Mouse (Mus musculus): ENCODE results near the gene G6pc3.
A peak's percentile ranks its signal among the peaks of the same experiment; 100 is the strongest.

G6pc3 gene

DNA sequence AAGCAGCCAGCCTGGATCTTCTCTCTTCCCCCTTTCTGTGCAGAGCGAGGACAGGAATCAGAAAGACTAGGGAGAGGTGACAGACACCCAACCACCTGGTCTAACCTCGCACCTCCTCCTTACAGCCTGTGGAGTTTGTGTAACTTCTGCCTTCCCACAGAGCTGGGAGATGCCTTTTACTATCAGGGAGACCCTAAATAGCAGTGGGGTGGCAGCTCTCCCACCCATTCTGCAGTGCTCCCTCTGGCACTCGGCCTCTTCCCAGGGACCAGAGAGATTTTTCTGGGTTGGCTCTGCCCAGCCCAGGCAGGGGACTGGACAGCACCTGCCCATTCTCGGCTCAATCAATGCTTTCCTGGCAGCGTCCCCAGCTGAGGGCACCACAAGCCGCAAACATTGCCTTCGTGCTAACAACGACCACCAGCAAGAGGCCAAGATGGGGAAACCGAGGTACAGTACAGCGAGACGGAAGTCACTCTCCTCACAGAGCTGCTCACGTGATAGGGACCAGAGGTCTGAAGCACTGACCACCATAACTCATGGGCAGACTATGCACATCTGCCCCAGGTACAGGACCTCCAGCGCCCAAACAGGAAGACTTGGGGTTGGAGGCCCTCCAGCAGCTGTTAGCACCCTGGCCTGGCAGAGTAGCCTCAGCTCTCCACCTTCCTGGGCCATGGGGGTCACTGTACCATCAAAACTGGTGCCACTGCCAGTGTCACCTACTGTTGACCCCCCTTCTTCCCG, 30.0 kb downstream of the G6pc3 start:
- no peak for DNase-seq (ENCODE audit: low spot score)

DNA sequence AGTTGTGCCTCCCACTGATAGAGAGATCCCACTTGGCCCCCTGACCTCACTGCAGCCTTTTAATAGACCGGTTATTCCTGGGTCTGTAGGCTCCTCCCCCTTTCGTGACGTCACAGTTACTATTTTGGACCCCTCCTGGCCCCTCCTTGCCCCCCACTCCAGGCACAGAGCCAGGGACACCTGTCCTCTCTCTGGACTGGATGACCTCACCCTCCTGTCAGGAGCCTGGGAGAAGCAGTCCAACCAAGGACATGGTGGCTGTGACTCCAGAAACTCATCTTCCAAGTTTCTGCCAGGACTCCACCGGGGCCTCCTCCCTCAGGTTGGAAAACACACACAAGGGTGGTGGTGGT, 30.6 kb downstream of the G6pc3 start:
- no peak for DNase-seq (ENCODE audit: low spot score)

DNA sequence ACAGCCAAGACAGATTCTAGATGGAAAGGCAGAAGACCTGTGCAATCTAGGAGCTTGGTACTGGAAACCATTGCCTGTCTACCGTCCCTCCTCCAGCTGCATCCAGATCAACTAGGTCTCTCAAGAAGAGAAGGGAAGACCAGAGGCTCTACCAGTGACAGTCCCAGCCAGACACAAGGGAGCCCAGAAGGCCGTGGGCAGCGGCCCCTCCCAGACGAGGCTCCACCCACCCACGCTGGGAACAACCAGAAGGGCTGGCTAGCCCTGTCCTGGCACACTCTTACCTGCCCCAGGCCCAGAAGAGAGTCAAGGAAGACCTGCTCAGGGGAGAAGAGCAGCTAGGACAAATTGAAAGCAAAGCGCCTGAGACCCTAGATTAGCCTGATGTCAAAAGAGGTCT, 31.0 kb downstream of the G6pc3 start:
- no peak for DNase-seq (ENCODE audit: low spot score)

DNA sequence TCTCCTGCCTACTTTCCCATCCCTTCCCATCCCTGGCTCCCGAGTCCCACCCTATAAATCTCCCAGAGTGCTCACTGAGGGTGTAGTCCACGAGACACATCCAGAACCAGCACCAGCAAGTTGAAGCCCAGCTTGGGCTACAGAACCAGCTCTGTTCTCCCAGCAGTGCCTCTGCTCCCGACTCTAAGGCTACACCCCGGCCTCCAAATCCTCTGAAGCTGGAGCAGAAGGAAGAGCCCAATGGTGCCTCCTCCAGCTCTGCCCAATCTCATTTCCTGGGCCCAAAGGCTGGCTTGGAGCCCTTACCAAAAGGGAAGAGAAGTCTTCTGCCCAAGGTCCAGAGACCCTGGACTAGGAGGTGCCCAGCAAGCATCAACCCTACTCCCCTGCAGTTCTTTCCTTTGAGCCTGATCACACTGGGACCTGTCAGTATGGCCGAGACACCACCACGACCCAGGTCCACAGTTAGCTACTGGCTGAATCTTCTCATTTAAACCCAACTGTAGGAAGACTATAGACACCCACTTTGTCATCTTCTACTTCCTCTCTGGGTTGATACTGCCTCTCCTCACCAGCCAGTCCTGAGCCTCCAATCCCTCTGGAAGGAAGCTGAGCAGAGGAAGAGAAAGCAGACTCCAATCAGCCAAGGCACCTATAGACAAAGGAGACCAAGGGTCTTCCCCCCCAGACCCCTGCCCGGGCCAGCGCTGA, 32.0 kb downstream of the G6pc3 start:
- no peak for DNase-seq (ENCODE audit: low spot score)

DNA sequence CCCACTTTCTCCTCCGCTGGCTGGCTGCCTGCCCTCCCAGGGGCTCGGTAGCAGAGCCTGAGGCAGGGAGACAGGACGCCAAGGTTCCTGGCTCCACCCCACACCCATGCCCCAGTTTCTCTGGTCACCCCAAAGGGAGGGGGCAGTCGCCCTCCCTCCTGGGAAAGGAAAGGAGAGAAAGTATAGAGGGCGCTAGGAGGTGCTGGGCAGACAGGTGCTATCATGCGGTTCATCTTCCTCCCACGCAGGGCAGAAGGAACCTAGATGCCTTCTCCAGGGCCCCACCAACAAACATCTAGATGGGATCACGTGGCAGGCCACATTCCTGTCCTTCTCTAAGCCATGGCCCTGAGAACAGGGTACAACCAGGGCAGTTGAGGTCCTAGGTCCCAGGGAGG, 32.5 kb downstream of the G6pc3 start:
- no peak for DNase-seq (ENCODE audit: low spot score)

DNA sequence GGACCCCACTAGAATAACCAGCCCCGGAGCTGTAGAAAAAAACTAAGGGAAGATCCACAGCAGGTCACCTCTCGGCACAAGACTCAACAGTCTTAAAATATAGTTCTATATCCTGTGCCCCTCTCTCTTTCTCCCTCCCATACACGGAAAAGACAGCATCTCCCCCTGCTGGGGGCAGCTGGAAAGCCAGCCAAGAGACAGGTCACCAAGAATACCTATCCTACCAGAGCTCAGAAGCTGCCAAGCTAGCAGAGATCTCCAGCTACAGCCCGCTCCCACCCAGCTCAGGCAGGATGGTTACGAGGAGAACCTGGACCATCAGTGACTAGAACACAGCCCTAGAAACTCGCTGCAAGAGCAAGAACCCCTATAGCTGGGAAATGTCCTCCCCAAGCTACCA, 33.7 kb downstream of the G6pc3 start:
- DNase-seq (ENCODE audit: low spot score) = peak; percentile 46

DNA sequence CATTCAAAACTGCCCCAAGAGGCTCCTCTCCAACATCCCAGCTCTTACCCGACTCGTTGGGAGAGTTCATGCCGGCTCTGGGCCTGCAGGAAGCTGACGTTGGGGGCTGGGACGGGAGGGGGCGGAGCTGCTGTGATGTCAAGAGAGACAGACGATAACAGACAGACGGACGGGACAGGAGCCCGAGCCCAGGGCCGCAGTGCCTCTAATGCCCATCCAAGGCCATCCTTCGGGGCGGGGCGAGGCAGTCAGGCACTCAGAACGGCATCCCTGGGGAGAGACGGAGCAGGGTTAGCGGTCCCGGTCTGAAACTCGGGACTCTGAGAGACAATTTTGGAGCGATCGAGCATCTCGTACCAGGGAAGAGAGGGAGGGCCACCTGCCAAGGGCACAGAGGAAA, 35.3 kb downstream of the G6pc3 start:
- no peak for DNase-seq (ENCODE audit: low spot score)

DNA sequence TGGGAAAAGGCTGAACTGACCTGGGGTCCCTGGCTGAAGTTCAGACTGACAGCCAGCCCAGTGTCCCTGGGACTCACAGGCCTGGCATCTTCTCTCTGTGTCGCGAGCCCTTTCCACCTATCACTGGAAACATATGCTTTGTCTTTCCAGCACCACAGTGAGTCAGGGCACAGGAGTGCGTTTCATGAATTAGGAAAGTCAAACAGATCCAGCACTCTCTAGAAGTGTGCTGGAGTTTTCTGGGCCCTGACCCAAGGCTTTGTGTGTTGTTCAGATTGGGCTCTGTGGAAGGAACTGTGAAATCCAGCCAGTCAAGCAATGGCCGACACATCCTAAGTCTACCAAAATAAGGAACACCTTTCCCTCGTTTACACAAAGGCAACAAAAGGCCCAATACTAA, 35.8 kb downstream of the G6pc3 start:
- no peak for DNase-seq (ENCODE audit: low spot score)

DNA sequence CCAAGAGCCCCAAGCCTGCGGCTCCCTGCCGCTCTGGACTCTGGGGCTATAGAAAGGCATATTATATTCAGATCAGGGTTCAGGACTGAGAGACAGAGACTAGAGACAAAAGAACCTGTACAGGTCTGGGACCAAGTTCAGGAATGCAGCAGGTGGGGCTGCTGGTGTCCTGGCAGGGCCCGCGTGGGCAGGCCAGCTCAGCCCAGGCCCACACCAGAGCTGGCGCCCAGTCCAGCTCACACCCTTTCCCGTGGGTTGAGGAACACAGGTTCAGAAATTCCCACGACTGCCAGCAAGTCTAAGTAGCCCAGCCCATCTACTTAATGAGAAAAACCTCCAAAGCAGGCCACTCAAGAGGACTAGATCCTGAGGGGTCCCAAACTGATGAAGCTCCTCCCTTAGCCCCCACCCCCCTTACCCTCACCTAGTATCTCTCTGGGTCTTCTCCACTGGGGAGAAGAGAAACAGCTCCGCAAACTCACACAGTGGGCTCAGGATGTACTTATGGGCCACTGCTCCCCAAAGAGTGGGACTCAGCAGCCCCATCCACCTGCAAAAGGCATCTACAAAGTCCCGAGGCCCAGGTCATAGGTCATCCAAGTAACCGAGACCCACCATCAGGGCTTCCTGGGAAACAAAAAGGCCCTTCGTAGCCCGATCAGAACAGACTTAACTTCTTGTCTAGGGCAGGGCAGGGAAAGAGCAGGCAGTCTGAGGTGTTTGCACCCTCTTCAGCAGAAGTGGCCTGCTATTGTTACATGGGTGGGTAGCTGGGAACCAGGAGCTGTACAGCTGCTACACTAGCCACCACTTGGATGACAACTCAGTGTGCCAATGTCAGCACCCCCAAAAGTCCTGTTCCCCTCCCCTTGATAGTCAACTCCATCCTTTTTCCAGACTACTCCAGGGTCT, 36.9 kb downstream of the G6pc3 start:
- DNase-seq (ENCODE audit: low spot score) = no peak

DNA sequence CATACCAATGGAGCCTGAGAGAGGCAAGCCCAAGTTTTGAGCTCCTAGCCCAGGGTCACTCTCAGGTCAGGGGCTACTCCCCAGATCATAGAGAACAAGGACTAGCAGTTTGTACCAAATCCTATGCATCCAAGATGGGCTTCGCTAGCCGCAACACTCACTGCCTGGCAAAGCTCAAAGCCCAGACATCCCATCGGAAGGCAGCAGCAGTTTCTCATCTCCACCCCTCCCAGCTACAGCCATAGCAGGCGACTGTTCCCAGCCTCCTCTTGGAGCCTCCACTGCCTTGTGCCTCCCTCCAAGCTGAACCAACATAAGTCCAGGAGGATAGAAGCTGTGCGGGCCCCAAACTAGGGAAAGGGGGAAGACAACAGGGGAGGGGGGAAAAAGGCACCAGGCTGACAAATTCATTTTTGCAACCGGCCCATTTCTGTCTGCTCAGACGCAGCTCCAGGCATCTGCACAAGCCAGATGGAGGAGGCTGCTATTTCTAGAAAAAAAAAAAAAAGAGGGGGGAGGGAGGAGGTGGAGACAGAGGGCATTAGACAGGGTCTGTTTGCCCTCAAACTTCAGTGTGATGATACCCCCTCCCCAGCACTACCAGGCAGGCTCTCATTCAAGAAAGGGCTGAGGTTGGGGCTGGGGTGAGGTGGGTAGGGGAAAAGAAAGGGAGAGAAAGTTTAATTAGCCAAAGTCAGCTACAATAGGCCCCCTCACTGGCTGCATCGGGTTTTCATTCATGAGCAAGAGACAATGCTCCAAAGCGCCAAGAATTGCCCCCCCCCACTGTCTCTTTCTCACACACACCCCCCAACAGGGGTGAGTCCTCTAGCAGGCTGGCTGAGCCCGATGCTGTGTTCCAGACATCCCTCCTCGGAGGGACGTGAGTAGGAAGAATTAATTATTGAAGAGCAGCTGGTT, 38.1 kb downstream of the G6pc3 start:
- DNase-seq (ENCODE audit: low spot score) = no peak

DNA sequence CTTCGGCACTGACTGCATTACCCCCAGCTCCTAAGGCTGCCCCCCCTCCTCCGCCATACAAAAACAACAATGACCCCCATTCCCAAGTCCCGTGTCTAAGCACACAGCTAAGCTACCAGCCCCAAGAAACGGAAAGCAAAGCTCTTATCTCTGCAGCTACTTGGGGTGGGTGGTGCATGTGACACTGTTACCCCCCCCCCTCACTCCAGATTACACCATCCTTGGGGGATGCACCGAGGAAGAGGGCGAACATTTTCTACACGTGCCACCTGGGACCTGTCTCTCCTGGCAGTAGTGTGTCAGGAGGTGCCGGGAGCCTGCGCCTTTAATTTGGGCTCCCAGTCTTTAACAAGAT, 38.7 kb downstream of the G6pc3 start:
- no peak for DNase-seq (ENCODE audit: low spot score)

DNA sequence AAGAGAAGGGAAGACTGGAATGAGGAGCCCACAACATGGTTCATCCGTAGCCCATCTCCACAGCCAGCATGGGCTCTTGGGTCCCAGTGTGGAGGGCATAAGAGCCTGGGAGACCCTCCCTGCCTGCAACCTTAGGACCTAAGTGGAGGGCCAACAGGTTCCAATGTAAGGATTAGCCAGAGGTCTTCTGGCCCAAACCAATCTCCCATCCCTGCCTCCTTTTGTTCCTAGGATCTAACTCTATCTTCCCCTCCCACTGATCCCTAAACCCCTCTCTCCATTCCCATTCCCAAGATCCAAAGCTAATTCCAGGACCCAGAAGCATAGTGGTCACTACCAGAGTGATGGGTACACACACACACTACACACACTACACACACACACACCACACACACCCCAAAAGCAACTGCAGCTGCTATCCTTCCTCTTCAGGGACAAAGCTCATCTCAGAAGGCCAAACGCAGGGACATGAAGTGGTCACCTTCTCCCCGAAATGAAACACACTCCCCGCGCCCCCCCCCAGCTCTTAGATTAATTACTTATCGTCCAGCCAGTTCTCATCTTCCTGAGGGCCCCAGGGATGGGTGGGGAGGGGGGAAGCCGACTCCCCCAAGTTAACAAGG, 39.3 kb downstream of the G6pc3 start:
- DNase-seq (ENCODE audit: low spot score) = no peak

DNA sequence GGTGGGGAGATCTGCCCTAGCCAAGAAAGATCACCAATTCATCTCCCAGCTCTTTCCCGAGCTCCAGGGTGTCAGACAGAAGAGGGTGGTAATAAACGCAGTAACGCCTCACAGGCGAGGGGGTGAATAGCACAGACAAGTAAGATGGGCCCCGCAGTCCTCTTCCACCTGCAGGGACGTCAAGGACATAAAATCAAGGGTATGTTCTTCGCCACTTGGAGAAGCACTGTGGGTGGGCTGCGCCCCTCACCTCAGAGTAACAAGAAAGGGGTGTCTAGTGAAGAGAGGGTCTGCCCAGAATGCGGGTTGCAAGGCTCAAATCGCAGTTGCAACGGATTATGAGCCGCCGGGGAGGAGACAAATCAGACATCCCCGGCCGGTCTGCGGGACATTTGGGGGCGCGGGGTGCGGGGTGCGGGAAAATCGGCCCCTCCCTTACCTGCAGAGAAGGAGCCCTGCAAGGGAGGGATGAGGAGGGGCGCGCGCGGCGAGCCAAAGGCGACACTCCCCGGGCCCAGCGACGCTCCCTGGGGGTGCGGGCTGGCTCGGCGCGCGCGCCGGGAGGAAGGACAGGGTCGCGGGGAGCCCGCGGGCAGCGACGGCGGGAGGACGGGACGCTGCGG, 40.0 kb downstream of the G6pc3 start:
- DNase-seq (ENCODE audit: low spot score) = no peak

DNA sequence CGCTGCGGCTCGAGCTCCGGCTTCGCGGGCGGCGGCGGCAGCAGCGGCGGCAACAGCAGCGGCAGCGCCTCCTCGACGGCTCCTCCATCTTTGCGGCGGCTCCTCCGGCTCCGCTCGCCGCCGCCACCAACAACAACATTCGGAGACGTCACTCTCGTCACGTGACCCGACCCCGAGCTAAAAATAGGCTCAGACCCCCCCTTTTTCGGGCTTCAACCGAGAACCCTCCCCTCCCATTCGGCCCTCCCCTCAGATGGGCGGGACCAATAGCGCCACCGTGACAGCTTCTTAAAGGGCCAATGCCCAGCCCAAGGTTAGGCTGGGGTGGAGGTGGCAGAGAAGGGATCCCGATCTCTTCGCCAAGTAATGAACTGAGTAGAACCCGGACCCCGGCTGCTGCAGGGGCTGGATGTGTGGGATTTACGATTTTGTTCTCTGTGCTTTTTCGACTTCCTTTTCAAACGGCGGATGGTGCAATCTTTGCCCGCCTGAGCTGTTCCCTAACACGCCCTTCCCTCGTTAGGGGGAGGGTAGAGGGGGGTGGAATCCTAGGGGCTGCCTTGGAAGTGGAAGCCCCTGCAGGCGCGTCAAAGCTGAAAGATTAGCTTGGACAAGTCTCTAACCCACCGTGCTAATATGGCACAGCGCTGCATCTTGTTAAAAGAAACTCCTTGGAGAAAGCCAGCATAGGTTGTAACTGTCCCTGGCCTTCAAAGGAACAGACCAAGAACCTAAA, 40.8 kb downstream of the G6pc3 start, which contains the start of gene Hdac5:
TSS of gene Hdac5 (minus strand) at position 161 of the 736 bp plus-strand sequence.
- DNase-seq (ENCODE audit: low spot score) = peak; percentile 93

DNA sequence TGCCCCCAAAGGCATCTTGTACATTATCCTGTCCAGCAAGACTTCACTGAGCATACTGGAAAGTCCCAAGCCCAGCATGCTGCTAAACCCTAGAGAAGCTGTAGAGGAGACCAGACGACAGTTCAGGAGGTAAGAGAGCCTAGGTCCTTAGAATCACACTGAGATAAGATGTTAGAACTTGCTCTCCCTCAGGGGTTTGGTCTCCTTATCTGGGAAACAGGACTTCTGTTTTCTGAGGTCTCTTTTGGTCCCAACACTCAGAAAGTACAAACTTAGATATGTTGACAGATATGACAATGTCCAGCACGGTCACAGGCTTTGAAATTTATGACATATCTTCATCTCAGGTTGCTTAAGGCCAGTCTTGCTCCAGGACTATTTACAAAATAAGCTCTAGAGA, 46.6 kb downstream of the G6pc3 start:
- no peak for DNase-seq (ENCODE audit: low spot score)

DNA sequence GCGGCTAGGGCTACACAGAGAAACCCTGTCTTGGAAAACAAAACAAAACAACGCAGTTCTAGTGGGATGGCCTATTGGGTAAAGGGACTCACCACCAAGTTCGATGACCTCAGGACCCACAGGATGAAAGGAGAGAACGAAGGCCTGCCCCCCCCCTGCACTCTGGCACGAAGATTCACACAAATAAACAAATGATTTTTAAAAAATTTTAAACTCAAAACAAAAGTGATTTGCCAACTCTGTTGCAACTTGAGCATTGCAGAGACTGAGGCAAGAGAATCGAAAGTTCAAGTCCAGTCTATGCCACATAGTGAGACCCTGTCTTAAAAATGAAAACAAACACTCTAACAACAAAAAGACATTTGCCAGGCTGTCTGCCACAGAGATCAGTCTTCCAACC, 51.2 kb downstream of the G6pc3 start:
- no peak for DNase-seq (ENCODE audit: low spot score)

DNA sequence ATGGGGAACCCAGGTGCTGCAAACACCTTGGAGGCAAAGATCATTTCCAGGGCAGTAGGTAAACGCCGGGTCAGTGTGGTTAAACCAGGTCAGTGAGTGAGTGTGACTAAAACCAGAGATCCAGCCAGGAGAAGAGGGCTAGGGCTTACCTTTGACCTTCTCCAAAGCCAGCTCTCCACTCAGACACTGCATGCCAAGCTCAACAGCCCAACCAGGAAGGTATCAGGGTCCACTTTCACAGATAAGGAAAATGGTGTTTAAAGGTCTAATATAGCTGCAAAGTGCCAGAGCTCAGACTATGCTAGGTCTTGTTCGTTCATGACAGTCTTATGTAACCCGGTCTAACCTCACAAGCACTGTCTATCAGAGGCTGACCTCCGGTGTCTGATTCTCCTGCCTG, 51.8 kb downstream of the G6pc3 start:
- no peak for DNase-seq (ENCODE audit: low spot score)

DNA sequence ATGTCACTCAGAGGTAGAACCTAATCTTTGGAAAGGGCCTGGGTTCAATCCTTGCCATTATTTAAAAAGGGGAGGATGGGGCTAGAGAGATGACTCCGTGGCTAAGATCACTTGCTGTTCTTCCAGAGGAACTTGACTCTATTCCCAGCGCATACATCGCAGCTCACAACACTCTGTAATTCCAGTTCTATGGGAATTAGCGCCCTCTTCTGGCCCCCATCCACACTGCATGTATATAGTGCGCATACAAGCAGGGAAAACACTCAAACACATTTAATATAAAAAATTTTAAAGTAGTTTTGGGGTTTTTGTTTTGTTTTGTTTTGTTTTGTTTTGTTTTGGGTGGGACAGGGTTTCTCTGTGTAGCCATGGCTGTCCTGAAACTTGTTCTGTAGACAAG, 52.5 kb downstream of the G6pc3 start:
- no peak for DNase-seq (ENCODE audit: low spot score)
